In genomic region chr7:66924104-66924503, GRCm38 (mm10) we compare ENCODE assay signal across 25 mouse cellular contexts.
A peak's percentile ranks its signal among the peaks of the same experiment; 100 is the strongest.
DNase-seq lines count a peak whose midpoint lies in the region; ATAC-seq and TF ChIP-seq lines count a peak whose summit lies in the region.
"Had no signal": no experiment of that assay in that cellular context is flagged by ENCODE, and none has a peak within 500 bp of the region (broad histone marks: within the 10 kb centered on the region; RNA-seq: fewer than 3 reads in every experiment).

No protein-coding gene starts in this region.

- no peak overlapping the region for H3K9ac ChIP-seq in kidney, embryonic 14.5 days (ENCODE audit: low read depth, low read length)
- H3K9ac ChIP-seq in kidney, postnatal 0 days (ENCODE audit: low read depth, low read length): no peak overlapping the region
- no peak overlapping the region for H3K9ac ChIP-seq in lung, embryonic 16.5 days (ENCODE audit: low read length)
- H3K9ac ChIP-seq: embryonic facial prominence, embryonic 13.5 days; forebrain, embryonic 13.5 days; heart, embryonic 12.5 days; heart, embryonic 15.5 days; hindbrain, embryonic 13.5 days had no signal

- no peak overlapping the region for H3K4me3 ChIP-seq in kidney, embryonic 14.5 days (ENCODE audit: low read length)
- H3K4me3 ChIP-seq in kidney, postnatal 0 days (replicated peaks; ENCODE audit: low read depth, low read length): no peak overlapping the region
- no peak overlapping the region for H3K4me3 ChIP-seq in lung, embryonic 16.5 days (ENCODE audit: low read length)
- H3K4me3 ChIP-seq: embryonic facial prominence, embryonic 13.5 days; forebrain, embryonic 10.5 days; forebrain, embryonic 13.5 days; heart, embryonic 12.5 days; heart, embryonic 15.5 days; hindbrain, embryonic 10.5 days; hindbrain, embryonic 13.5 days had no signal

- 52% methylated on average over 1 of the region's 1 CpGs for WGBS in kidney, embryonic 14.5 days
- WGBS in kidney, postnatal 0 days: 63% methylated on average over 1 of the region's 1 CpGs
- 41% methylated on average over 1 of the region's 1 CpGs for WGBS in lung, embryonic 16.5 days

- no peak overlapping the region for H3K4me2 ChIP-seq in kidney, embryonic 14.5 days (replicated peaks; ENCODE audit: low read depth, low read length)
- no peak overlapping the region for H3K4me2 ChIP-seq in kidney, postnatal 0 days (ENCODE audit: low read length)
- H3K4me2 ChIP-seq in lung, embryonic 16.5 days (ENCODE audit: low read depth, low read length): no peak overlapping the region
- H3K4me2 ChIP-seq: embryonic facial prominence, embryonic 13.5 days; forebrain, embryonic 13.5 days; heart, embryonic 12.5 days; heart, embryonic 15.5 days; hindbrain, embryonic 13.5 days had no signal

- DNase-seq in kidney, postnatal 14 days: no peak
- peak; percentile 71 for DNase-seq in kidney, postnatal 0 days (ENCODE audit: low spot score)
- DNase-seq in kidney, postnatal 10 days: no peak
- no peak for DNase-seq in lung, postnatal 4 days
- DNase-seq: adrenal gland, adult 2 months; adrenal gland, postnatal 14 days; cerebellum, adult 11 months; cerebellum, adult 2 months; cerebellum, adult 9-11 months; cerebellum, postnatal 25 days; gastrocnemius, postnatal 36 days; heart, postnatal 10 days; heart, postnatal 36 days had no signal

- no peaks in the 10 kb centered on the region for H3K36me3 ChIP-seq in kidney, embryonic 14.5 days (ENCODE audit: control insufficient read depth, insufficient read depth, low read length)
- H3K36me3 ChIP-seq in kidney, postnatal 0 days (ENCODE audit: insufficient read depth, low read length): no peaks in the 10 kb centered on the region
- H3K36me3 ChIP-seq in lung, embryonic 16.5 days (ENCODE audit: control insufficient read depth, insufficient read depth, low read length): 0 out of 2 replicates have a peak, but pooled peaks cover 4% of the 10 kb centered on the region
- H3K36me3 ChIP-seq: forebrain, embryonic 10.5 days; heart, embryonic 12.5 days; heart, embryonic 15.5 days; hindbrain, embryonic 10.5 days; hindbrain, embryonic 13.5 days had no signal

- no peaks in the 10 kb centered on the region for H3K9me3 ChIP-seq in kidney, embryonic 14.5 days (ENCODE audit: control insufficient read depth, low read length)
- H3K9me3 ChIP-seq in kidney, postnatal 0 days (replicated peaks; ENCODE audit: low read length): no peaks in the 10 kb centered on the region
- no peaks in the 10 kb centered on the region for H3K9me3 ChIP-seq in lung, embryonic 16.5 days (ENCODE audit: control insufficient read depth, low read length)
- H3K9me3 ChIP-seq: embryonic facial prominence, embryonic 13.5 days; forebrain, embryonic 10.5 days; forebrain, embryonic 13.5 days; heart, embryonic 12.5 days; heart, embryonic 15.5 days; hindbrain, embryonic 10.5 days; hindbrain, embryonic 13.5 days had no signal

- peak; percentile 85; the same call in 1 of the 2 replicates for ATAC-seq in kidney, embryonic 14.5 days (ENCODE audit: low FRiP score, low TSS enrichment)
- no peak for ATAC-seq in kidney, postnatal 0 days (replicated peaks; ENCODE audit: low FRiP score, low read depth)
- peak; percentile 89 for ATAC-seq in lung, embryonic 16.5 days (ENCODE audit: low read depth)
- ATAC-seq: CD4-positive, CD25-positive, alpha-beta regulatory T cell, adult 4 months; forebrain, embryonic 13.5 days; forebrain, embryonic 16.5 days; hindbrain, embryonic 16.5 days had no signal

- H3K27ac ChIP-seq in kidney, embryonic 14.5 days (ENCODE audit: low read depth, low read length): no peak overlapping the region
- H3K27ac ChIP-seq in kidney, postnatal 0 days: no peak overlapping the region
- H3K27ac ChIP-seq in lung, embryonic 16.5 days (ENCODE audit: low read length): peak overlapping the region; percentile 34
- H3K27ac ChIP-seq: embryonic facial prominence, embryonic 13.5 days; forebrain, embryonic 10.5 days; forebrain, embryonic 13.5 days; heart, embryonic 15.5 days; hindbrain, embryonic 10.5 days; hindbrain, embryonic 13.5 days had no signal

- no peaks in the 10 kb centered on the region for H3K4me1 ChIP-seq in kidney, embryonic 14.5 days (ENCODE audit: control insufficient read depth, insufficient read depth, low read length)
- no peaks in the 10 kb centered on the region for H3K4me1 ChIP-seq in kidney, postnatal 0 days (replicated peaks; ENCODE audit: insufficient read depth, low read length)
- H3K4me1 ChIP-seq in lung, embryonic 16.5 days (replicated peaks; ENCODE audit: control insufficient read depth, insufficient read depth, low read length): peaks cover 14% of the 10 kb centered on the region
- H3K4me1 ChIP-seq: forebrain, embryonic 10.5 days; forebrain, embryonic 13.5 days had no signal

- no peak for TF ChIP-seq CTCF in kidney, postnatal 0 days (IDR thresholded peaks at IDR 0.05; ENCODE audit: low read depth)

- no peaks in the 10 kb centered on the region for H3K27me3 ChIP-seq in kidney, embryonic 14.5 days (ENCODE audit: control insufficient read depth, insufficient read depth, low read length)
- no peaks in the 10 kb centered on the region for H3K27me3 ChIP-seq in kidney, postnatal 0 days (ENCODE audit: insufficient read depth, low read length)
- no peaks in the 10 kb centered on the region for H3K27me3 ChIP-seq in lung, embryonic 16.5 days (ENCODE audit: control insufficient read depth, insufficient read depth, low read depth, low read length)
- H3K27me3 ChIP-seq: embryonic facial prominence, embryonic 13.5 days; forebrain, embryonic 13.5 days; heart, embryonic 12.5 days; heart, embryonic 15.5 days; hindbrain, embryonic 13.5 days had no signal
